Mouse (Mus musculus) megakaryocyte, embryonic 14.5 days (primary cell): ENCODE results near the gene Ucma. TPM values are rescaled to one million over a fixed set of nuclear protein-coding genes. Genes with fewer than 3 reads are reported as not detected.

Experiments
- H3K27me3 ChIP-seq: replicated peaks from 2 replicates; pipeline ENCODE3; 2012; ENCODE audit warnings: inconsistent platforms
- H3K36me3 ChIP-seq: replicated peaks from 2 replicates; pipeline ENCODE3; 2012; ENCODE audit warnings: low read length, inconsistent platforms, mixed read lengths
- H3K4me1 ChIP-seq: 2 replicates; pipeline ENCODE4 v1.6.1; 2012; ENCODE audit warnings: inconsistent platforms
- H3K4me3 ChIP-seq: replicated peaks from 2 replicates; pipeline ENCODE3; 2012; ENCODE audit warnings: moderate library complexity, mild to moderate bottlenecking, inconsistent platforms
- H3K9me3 ChIP-seq: 2 replicates; pipeline ENCODE4 v1.6.1; 2012; ENCODE audit warnings: inconsistent platforms
- FLI1 ChIP-seq: IDR thresholded peaks from 2 replicates; pipeline ENCODE4 v1.6.1; 2012; ENCODE audit warnings: low read length, inconsistent platforms, mixed read lengths
- GATA1 ChIP-seq: IDR thresholded peaks from 3 replicates; pipeline ENCODE4 v1.6.1; 2012; ENCODE audit warnings: mixed read lengths, low read length, inconsistent platforms, borderline replicate concordance
- polyA plus RNA-seq: library from polyadenylated mRNA; stranded (reverse); fragments of >175 nt; gene quantifications from 2 replicates; pipeline ENCODE4 v1.2.3, GENCODE M21; 2012; ENCODE audit warnings: low replicate concordance; ENCODE audit not compliant: insufficient read depth

Gene Ucma
- polyA plus RNA-seq, 1 experiment = not detected

DNA sequence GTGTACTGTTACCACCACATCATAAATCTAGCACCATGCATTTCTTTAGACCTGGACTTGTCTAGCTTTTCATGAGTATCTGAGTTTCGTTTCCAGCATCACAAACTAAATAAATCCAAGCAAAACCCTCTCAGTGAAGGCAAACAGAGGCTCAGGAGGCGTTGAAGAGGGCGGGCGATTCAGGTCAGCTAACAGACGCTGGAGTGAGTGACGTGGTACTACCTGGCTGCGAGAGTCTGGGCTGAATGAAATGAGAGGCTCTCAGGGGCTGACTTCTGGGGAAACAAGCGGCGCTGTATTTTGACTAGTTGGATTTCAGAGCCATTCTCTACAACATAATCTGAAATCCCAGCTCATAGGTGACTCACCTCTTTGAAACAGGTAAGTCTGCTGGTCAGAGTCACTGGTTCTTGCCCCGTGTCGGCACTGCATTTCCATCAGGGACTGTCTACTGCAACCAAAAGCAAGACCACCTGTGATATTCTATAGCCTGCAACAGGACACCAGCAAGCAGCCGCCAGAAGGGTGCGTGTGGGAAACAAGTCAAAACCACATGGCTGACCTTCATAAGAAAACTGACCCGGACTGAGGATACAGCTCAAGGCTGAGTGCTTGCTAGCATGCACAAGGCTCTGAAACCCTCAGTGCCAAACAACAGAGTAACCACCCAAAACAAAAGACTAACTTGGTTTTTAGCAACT lies 47.9 kb downstream of the Ucma start:
- Histone ChIP-seq H3K27me3 (no peaks in the 10 kb centered on the region), H3K4me1 (peaks cover 17% of the 10 kb centered on the region), H3K4me3 (no peak overlapping the region), H3K36me3 (peaks cover 87% of the 10 kb centered on the region), H3K9me3 (no peaks in the 10 kb centered on the region)
- TF ChIP-seq GATA1 = no peak
- TF ChIP-seq FLI1 = no peak

DNA sequence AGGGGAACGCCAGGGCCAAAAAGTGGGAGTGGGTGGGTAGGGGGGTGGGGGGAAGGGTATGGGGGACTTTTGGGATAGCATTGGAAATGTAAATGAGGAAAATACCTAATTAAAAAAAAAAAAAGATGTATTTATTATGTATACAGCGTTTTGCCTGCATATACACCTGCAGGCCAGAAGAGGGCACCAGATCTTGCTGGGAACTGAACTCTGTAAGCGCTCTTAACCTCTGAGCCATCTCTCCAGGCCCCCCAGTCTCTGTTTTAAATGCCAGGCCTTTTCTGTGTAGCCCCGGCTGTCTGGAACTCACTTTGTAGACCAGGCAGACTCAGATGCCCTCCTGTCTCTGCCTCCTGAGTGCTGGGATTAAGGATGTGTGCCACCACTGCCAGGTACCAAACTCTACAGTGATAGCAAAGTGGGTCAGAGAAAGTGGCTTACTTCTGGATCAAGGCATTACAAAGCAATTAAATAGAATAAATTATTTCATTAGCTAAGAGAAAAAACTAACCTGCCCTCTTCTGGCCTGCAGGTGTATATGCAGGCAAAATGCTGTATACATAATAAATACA lies 49.3 kb downstream of the Ucma start:
- TF ChIP-seq FLI1 (no peak), GATA1 (no peak)
- H3K4me3 ChIP-seq = no peak overlapping the region
- H3K27me3 ChIP-seq = no peaks in the 10 kb centered on the region
- peaks cover 87% of the 10 kb centered on the region for H3K36me3 ChIP-seq
- H3K9me3 ChIP-seq = no peaks in the 10 kb centered on the region
- H3K4me1 ChIP-seq = peaks cover 20% of the 10 kb centered on the region

DNA sequence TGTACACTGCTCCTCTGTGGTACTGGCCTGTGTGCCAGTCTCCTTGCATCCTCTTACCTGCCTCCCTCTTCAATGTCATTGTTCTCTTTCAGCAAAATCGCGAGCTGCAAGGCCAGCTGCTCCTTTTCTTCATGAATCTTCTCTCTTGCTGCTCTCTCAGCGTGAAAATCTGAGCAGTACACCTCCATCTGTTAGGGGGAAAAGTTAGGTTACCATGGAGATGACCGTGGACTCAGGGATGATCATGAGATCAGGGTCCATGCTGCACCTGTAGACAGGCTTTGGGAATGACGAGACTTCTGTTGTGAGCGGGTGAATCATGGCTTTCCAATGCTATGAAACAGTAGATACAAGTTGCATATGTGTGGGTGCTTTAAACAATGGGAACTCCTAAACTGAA lies 51.1 kb downstream of the Ucma start:
- Histone ChIP-seq H3K4me1 (peaks cover 22% of the 10 kb centered on the region), H3K9me3 (no peaks in the 10 kb centered on the region), H3K36me3 (peaks cover 87% of the 10 kb centered on the region), H3K27me3 (no peaks in the 10 kb centered on the region), H3K4me3 (no peak overlapping the region)
- TF ChIP-seq GATA1 = no peak
- no peak for TF ChIP-seq FLI1

- peaks cover 87% of the 10 kb centered on the region for H3K36me3 ChIP-seq
Measured at GRCm38 (mm10) chr2:5028047-5028446, 52.1 kb downstream of the Ucma start.

DNA sequence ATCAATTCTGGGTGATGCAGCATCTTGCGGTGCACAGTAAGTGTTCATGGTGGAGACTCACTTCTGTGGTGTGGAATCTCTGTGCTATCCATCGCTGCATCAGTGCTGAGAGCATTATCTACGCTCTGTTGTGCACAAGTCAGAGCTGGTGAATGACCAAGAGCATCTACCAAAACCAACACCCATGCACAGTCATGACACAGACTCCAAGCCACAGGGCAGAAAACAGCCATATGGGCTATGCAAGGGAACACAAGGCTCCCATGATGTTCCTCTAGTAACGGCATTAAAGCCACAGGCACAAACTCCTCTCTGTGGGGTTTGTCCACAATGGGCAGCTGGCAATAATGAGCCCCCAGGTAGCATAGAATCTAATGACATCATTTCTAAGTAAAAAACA lies 53.9 kb downstream of the Ucma start:
- H3K4me3 ChIP-seq = no peak overlapping the region
- no peaks in the 10 kb centered on the region for H3K27me3 ChIP-seq
- TF ChIP-seq FLI1 = no peak
- H3K4me1 ChIP-seq = peaks cover 37% of the 10 kb centered on the region
- peaks cover 90% of the 10 kb centered on the region for H3K36me3 ChIP-seq
- H3K9me3 ChIP-seq = no peaks in the 10 kb centered on the region

More at GRCm38 (mm10) chr2:5028047-5028446, 52.1 kb downstream of the Ucma start:
- H3K4me1 ChIP-seq = peaks cover 31% of the 10 kb centered on the region
- H3K27me3 ChIP-seq = no peaks in the 10 kb centered on the region
- no peak overlapping the region for H3K4me3 ChIP-seq
- H3K9me3 ChIP-seq = no peaks in the 10 kb centered on the region
- no peak for TF ChIP-seq FLI1
- no peak for TF ChIP-seq GATA1

DNA sequence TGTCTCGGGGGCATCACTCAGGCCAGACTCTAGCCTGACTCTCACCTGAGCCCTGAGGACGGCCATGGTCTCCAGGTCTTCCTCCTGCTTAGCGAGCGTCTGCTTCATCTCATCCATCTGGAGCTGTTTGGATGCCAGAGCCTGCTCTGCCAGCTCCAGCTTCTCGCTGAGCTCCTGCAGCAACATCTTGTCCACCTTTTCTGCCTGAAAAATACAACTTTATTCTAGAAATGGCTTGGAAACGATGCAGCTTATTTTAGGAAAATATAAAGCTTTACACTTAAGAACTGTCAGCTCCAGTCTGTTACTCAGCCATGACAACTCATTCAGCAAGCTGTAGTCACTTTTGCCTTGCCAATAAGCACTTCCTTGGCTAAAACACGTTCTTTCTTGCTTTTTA lies 55.3 kb downstream of the Ucma start:
- Histone ChIP-seq H3K36me3 (peaks cover 94% of the 10 kb centered on the region), H3K4me1 (peaks cover 46% of the 10 kb centered on the region), H3K27me3 (no peaks in the 10 kb centered on the region), H3K4me3 (no peak overlapping the region), H3K9me3 (no peaks in the 10 kb centered on the region)
- TF ChIP-seq GATA1 = no peak
- no peak for TF ChIP-seq FLI1

DNA sequence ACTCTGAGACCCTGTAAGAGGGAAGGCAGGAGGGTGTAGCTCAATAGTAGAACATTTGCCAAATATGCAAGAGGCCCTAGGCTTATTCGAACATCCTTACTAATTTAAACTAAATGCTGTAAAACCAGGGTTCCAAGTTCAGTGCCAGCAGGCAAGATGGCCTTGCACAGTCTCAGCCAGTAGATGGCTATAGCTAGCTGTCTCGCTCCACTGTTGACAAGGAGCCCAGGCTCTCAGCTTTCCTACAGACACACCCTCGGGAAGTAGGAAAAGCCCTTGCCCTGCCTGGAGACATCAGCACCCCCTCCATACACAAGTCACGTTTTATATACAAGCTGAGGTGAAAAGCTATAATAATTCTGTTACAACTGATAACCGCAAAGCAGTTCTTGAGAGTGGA lies 56.7 kb downstream of the Ucma start:
- Histone ChIP-seq H3K36me3 (peaks cover 95% of the 10 kb centered on the region), H3K9me3 (no peaks in the 10 kb centered on the region), H3K27me3 (no peaks in the 10 kb centered on the region), H3K4me3 (no peak overlapping the region), H3K4me1 (peaks cover 55% of the 10 kb centered on the region)
- TF ChIP-seq FLI1 = no peak
- TF ChIP-seq GATA1 = no peak

DNA sequence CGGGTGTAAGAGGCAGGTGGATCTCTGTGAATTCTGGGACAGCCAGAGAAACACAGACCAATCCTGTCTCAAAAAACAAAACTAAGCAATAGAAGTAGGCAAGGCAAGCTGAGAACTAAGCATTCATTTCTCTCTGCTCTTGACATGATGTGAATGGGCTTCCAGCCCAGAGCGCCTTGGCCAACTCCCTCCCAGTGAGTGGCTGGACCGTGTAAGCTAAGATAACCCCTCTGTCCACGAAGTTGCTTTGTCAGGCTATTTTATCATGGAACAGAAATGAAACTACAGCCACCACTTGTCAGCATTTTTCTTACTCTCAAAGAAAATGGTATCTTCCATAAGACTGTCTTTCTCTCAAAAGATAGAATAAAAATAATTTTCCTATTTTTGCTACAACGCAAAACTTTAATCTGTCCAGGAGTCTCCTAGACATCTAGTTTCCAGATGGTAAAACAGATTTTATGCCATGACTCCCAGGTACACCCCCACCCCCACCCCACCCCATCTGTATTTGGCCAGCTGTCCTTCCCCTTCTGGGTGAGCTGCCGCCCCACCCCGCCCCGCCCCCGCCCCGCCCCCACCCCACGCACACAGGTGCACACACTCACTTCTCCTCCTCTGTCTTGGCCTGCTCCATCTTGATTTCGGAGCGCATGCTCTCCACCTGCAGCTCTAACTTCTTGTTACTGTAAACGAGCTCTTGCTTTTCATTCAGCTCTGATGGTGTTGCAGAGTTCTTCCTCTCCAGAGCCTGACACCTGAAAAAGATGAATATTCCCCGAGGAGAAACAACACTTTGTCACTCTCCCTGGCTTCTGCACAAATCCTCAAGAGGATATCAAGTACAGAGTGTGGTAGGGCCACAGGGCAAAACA lies 57.9 kb downstream of the Ucma start:
- Histone ChIP-seq H3K4me3 (peak overlapping the region; percentile 29), H3K4me1 (peaks cover 59% of the 10 kb centered on the region), H3K27me3 (no peaks in the 10 kb centered on the region), H3K9me3 (no peaks in the 10 kb centered on the region), H3K36me3 (peaks cover 96% of the 10 kb centered on the region)
- no peak for TF ChIP-seq FLI1
- TF ChIP-seq GATA1 = no peak

DNA sequence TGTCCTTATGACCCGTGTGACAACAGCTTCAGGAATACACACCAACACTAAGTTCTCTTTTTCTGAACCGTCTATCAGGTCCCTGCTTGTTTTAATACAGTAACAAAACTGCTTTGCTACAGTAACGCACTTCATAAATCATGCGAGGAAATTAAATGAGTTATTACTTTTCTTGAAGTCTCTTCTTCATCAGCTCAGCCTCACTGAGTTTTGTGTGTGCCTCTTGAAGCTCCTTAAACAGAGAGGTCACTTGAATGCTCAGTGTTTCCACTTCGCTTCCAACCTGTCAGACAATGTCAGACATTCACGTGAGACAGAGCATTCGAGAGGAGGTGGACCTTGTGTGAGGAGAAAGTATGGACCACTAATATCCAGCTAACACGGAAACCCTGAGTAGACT lies 58.9 kb downstream of the Ucma start:
- no peak overlapping the region for H3K4me3 ChIP-seq
- no peaks in the 10 kb centered on the region for H3K9me3 ChIP-seq
- peaks cover 64% of the 10 kb centered on the region for H3K4me1 ChIP-seq
- TF ChIP-seq FLI1 = no peak
- no peak for TF ChIP-seq GATA1
- H3K36me3 ChIP-seq = peaks cover 95% of the 10 kb centered on the region
- no peaks in the 10 kb centered on the region for H3K27me3 ChIP-seq

GRCm38 (mm10) chr2:5035241-5035640 lies 59.3 kb downstream of the Ucma start:
- Histone ChIP-seq H3K36me3 (peaks cover 95% of the 10 kb centered on the region), H3K9me3 (no peaks in the 10 kb centered on the region), H3K27me3 (no peaks in the 10 kb centered on the region), H3K4me3 (no peak overlapping the region), H3K4me1 (peaks cover 67% of the 10 kb centered on the region)
- no peak for TF ChIP-seq GATA1
- TF ChIP-seq FLI1 = no peak

Other genes starting within 250 kb of the Ucma start
- gene Sephs1, start 94.6 kb upstream of the Ucma start, polyA plus RNA-seq = 0.61 and 2.5 TPM in 2 replicates
- gene Phyh, start 57.1 kb upstream of the Ucma start, polyA plus RNA-seq = 3.0 TPM in 1 of 2 replicates, not detected in the other
- 3.9 and 6.6 TPM in 2 replicates for gene Mcm10, start 36.7 kb downstream of the Ucma start, polyA plus RNA-seq
- gene Optn, start 87.9 kb downstream of the Ucma start, polyA plus RNA-seq = 5.1 and 24.7 TPM in 2 replicates
- not detected in 2 replicates for gene Ccdc3, start 161.7 kb downstream of the Ucma start, polyA plus RNA-seq